Comparison of ENCODE assay signal across 8 mouse cellular contexts in genomic region chr9:63968592-63968991, GRCm38 (mm10). TPM values are rescaled to one million over a fixed set of nuclear protein-coding genes. Genes with fewer than 3 reads are reported as not detected.
DNase-seq lines count a peak whose midpoint lies in the region; ATAC-seq and TF ChIP-seq lines count a peak whose summit lies in the region.

No protein-coding gene starts in this region.

- no peak for ATAC-seq in intestine, postnatal 0 days
- ATAC-seq in limb, embryonic 13.5 days (ENCODE audit: low FRiP score, low read depth), result no peak; the same call in 1 of the 2 replicates

- H3K4me1 ChIP-seq in intestine, postnatal 0 days (replicated peaks; ENCODE audit: control insufficient read depth, insufficient read depth, low read length), result 0 out of 2 replicates have a peak, but pooled peaks cover 15% of the 10 kb centered on the region
- H3K4me1 ChIP-seq in limb, embryonic 13.5 days, result peaks cover 96% of the 10 kb centered on the region

- peak overlapping the region; percentile 27; the same call in 1 of the 2 replicates for H3K4me2 ChIP-seq in intestine, postnatal 0 days (replicated peaks; ENCODE audit: low read depth)
- peak overlapping the region; percentile 16; the same call in 1 of the 2 replicates for H3K4me2 ChIP-seq in limb, embryonic 13.5 days (replicated peaks)

- H3K27me3 ChIP-seq in intestine, postnatal 0 days (replicated peaks; ENCODE audit: control insufficient read depth, insufficient read depth, low read length), result no peaks in the 10 kb centered on the region
- no peaks in the 10 kb centered on the region for H3K27me3 ChIP-seq in limb, embryonic 13.5 days

- peak overlapping the region; percentile 51 for H3K27ac ChIP-seq in intestine, postnatal 0 days (ENCODE audit: low read depth, low read length)
- H3K27ac ChIP-seq in limb, embryonic 13.5 days, result peak overlapping the region; percentile 65; the same call in 1 of the 2 replicates

- no peaks in the 10 kb centered on the region for H3K36me3 ChIP-seq in intestine, postnatal 0 days (ENCODE audit: control insufficient read depth, insufficient read depth)
- H3K36me3 ChIP-seq in limb, embryonic 13.5 days, result peaks cover 14% of the 10 kb centered on the region

- H3K9me3 ChIP-seq in intestine, postnatal 0 days (ENCODE audit: control insufficient read depth), result no peaks in the 10 kb centered on the region
- no peaks in the 10 kb centered on the region for H3K9me3 ChIP-seq in limb, embryonic 13.5 days

- peak; percentile 81 for DNase-seq in ovary, adult 18-20 months (ENCODE audit: low spot score)
- DNase-seq in ovary, postnatal 10 days (ENCODE audit: low spot score), result no peak
- DNase-seq in cerebellum, postnatal 4 days (ENCODE audit: low spot score in 2 of 2), result peak; percentile 72 to 85
- DNase-seq in heart, adult 11 months, result peak; percentile 100
- DNase-seq in right cerebral cortex, postnatal 36 days (ENCODE audit: low spot score in 2 of 2), result peak; percentile 21 to 36
- DNase-seq in embryo, embryonic 10 days (ENCODE audit: low spot score), result no peak

- H3K4me3 ChIP-seq in intestine, postnatal 0 days (ENCODE audit: low read depth, low read length), result no peak overlapping the region
- no peak overlapping the region for H3K4me3 ChIP-seq in limb, embryonic 13.5 days

- no peak for TF ChIP-seq CTCF in intestine, postnatal 0 days (IDR thresholded peaks at IDR 0.05; ENCODE audit: low read depth)

- WGBS in intestine, postnatal 0 days, result 41% methylated on average over 9 of the region's 9 CpGs
- WGBS in limb, embryonic 13.5 days, result 46% methylated on average over 9 of the region's 9 CpGs

- no peak overlapping the region for H3K9ac ChIP-seq in intestine, postnatal 0 days (ENCODE audit: low read depth, low read length)
- H3K9ac ChIP-seq in limb, embryonic 13.5 days, result no peak overlapping the region

RNA-seq across cellular contexts. Expression of gene Smad6, which starts 53.3 kb away (rescaled TPM):
- polyA plus RNA-seq in intestine, postnatal 0 days (2015; fragmentation: Nextera tagmentation; extraction: Ambion mirVana), result 5.4 and 6.1 TPM in 2 replicates
- 10.8 and 11.0 TPM in 2 replicates for polyA plus RNA-seq in limb, embryonic 13.5 days (2015; fragmentation: Nextera tagmentation; extraction: Ambion mirVana)

Comparison
In these comparisons a context has a peak if more than half of its experiments do, and no peak if none do; other contexts are left out.
1. DNase-seq: peak in ovary, adult 18-20 months (single experiment), cerebellum, postnatal 4 days (2 of 2), heart, adult 11 months (single experiment) and right cerebral cortex, postnatal 36 days (2 of 2); none in ovary, postnatal 10 days (single experiment) and embryo, embryonic 10 days (single experiment).